Mouse (Mus musculus): ENCODE data around the gene Atp13a3. TPM values are rescaled to one million over a fixed set of nuclear protein-coding genes. Genes with fewer than 3 reads are reported as not detected.
"Not testable (repeated sequence)": the region's sequence is repeated elsewhere in the genome, so short reads cannot be mapped to it uniquely, and the experiment has no call there.

Atp13a3 gene
- polyA plus RNA-seq, 1 experiment from 2014 or later, result 28.3 TPM

DNA sequence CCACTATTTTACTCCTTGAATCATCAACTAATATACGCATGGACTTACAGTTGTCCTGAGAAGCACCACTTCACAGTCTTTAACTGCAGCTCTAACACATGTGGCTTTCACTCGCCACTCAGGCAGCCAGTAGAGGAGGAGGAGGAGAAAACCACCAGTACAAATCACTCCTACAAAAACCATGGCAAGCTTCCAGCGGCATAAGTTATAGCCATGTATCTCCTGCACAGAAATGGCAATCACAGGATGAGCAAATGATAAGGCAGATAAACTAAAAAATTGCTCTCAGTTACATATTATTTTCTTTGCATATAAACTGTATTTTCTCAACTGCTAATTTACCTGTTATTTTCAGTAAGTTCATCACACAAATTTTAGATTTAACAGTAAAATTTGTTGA, 43.2 kb downstream of the Atp13a3 start:
- WGBS, result 82% methylated on average over 3 of the region's 3 CpGs
- Histone ChIP-seq H3K9me3 (ENCODE audit: control insufficient read depth, low read length) (no peaks in the 10 kb centered on the region), H3K36me3 (ENCODE audit: control insufficient read depth, insufficient read depth, low read length) (peaks cover 7% of the 10 kb centered on the region), H3K9ac (ENCODE audit: low read length) (no peak overlapping the region), H3K4me2 (ENCODE audit: low read length) (no peak overlapping the region), H3K4me1 (replicated peaks; ENCODE audit: control insufficient read depth, insufficient read depth, low read length) (no peaks in the 10 kb centered on the region), H3K4me3 (ENCODE audit: low read depth, low read length) (no peak overlapping the region), H3K27ac (ENCODE audit: low read depth) (no peak overlapping the region), H3K27me3 (replicated peaks; ENCODE audit: control insufficient read depth, insufficient read depth, low read length) (no peaks in the 10 kb centered on the region)
- DNase-seq (ENCODE audit: low spot score) (no peak), ATAC-seq (replicated peaks; ENCODE audit: low FRiP score, low TSS enrichment, low read depth) (no peak)

DNA sequence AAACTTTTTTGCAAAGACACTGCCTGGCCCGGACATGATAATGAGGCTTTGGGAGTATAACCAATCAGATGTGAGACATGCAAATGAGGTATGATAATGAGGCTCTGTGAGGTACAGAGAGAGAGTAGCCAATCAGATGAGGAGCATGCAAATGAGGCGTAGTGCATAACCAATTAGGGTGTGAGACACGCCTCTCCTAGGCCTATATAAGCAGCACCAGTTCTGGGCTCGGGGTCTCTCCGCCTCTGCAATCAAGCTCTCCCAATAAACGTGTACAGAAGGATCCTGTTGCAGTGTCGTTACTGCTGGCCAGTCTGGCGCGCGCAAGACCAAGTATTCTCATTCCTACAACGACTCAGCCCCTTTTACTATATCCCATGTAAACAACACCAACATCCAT, 52.3 kb downstream of the Atp13a3 start:
- not testable (repeated sequence) for H3K4me2 ChIP-seq (ENCODE audit: low read length); H3K4me3 ChIP-seq (ENCODE audit: low read depth, low read length); DNase-seq (ENCODE audit: low spot score); H3K27me3 ChIP-seq (replicated peaks; ENCODE audit: control insufficient read depth, insufficient read depth, low read length); H3K27ac ChIP-seq (ENCODE audit: low read depth); ATAC-seq (replicated peaks; ENCODE audit: low FRiP score, low TSS enrichment, low read depth); H3K9me3 ChIP-seq (ENCODE audit: control insufficient read depth, low read length); H3K4me1 ChIP-seq (replicated peaks; ENCODE audit: control insufficient read depth, insufficient read depth, low read length); H3K9ac ChIP-seq (ENCODE audit: low read length)
- 95% methylated on average over 11 of the region's 11 CpGs for WGBS
- H3K36me3 ChIP-seq (ENCODE audit: control insufficient read depth, insufficient read depth, low read length), result peaks cover 59% of the 10 kb centered on the region

DNA sequence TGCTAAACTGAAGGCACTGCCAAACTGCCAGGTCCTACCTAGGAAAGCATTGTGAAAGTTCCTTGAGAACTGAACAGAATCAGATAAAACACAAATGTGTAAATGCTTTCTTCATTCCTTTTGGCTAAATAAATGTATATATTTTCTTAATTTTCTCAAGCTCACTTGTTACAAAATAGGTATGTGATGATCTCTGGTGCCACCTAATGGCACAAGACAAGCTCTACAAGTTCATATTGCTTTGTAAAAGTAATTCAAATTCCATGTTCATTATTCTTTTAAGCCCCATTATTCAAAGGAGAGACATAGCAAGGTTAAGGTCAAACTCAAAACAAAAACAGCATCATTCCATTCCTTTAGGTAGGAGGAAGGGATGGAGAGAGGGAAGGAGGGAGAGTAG, 91.5 kb downstream of the Atp13a3 start:
- peaks cover 17% of the 10 kb centered on the region for H3K27me3 ChIP-seq (replicated peaks; ENCODE audit: control insufficient read depth, insufficient read depth, low read length)
- no peak for ATAC-seq (replicated peaks; ENCODE audit: low FRiP score, low TSS enrichment, low read depth)
- peaks cover 41% of the 10 kb centered on the region; the same call in 1 of the 2 replicates for H3K36me3 ChIP-seq (ENCODE audit: control insufficient read depth, insufficient read depth, low read length)
- no peak overlapping the region for H3K9ac ChIP-seq (ENCODE audit: low read length)
- no peak overlapping the region for H3K27ac ChIP-seq (ENCODE audit: low read depth)
- peaks cover 6% of the 10 kb centered on the region; the same call in 1 of the 2 replicates for H3K4me1 ChIP-seq (replicated peaks; ENCODE audit: control insufficient read depth, insufficient read depth, low read length)
- no peak overlapping the region for H3K4me3 ChIP-seq (ENCODE audit: low read depth, low read length)
- no peak overlapping the region for H3K4me2 ChIP-seq (ENCODE audit: low read length)
- no peak for DNase-seq (ENCODE audit: low spot score)
- H3K9me3 ChIP-seq (ENCODE audit: control insufficient read depth, low read length), result no peaks in the 10 kb centered on the region

DNA sequence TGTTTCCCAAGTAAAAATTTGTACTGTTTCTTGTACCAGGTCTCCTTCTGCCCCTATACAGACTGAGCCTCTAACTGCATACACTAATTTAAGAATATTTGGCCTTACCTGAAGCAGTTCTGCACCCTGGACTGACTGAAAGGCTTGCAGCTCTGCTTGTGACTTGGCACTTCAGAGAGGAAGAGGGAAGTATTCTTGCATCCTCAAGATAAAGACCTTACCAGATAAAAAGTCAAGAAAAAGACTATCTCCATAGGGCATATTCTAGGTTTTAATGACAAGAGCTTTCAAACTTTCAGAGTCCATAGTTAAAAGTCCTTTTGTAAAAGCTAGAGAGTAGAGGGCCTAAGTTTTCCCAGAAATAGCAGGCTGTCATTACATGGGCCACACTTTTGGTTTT, 95.1 kb downstream of the Atp13a3 start, which contains the start of gene Gp5:
Gene Gp5, minus strand, starts transcription at position 133 of the 400 bp plus-strand sequence.
- no peak for DNase-seq (ENCODE audit: low spot score)
- Histone ChIP-seq H3K36me3 (ENCODE audit: control insufficient read depth, insufficient read depth, low read length) (peaks cover 11% of the 10 kb centered on the region; the same call in 1 of the 2 replicates), H3K4me3 (ENCODE audit: low read depth, low read length) (peak within 1 kb of the TSS; percentile 52), H3K27me3 (replicated peaks; ENCODE audit: control insufficient read depth, insufficient read depth, low read length) (peaks cover 46% of the 10 kb centered on the region), H3K27ac (ENCODE audit: low read depth) (no peak within 1 kb of the TSS), H3K9ac (ENCODE audit: low read length) (0 out of 2 replicates have a peak within 1 kb of the TSS, but pooled peaks have one; percentile 7), H3K9me3 (ENCODE audit: control insufficient read depth, low read length) (no peaks in the 10 kb centered on the region), H3K4me2 (ENCODE audit: low read length) (peak within 1 kb of the TSS; percentile 98), H3K4me1 (replicated peaks; ENCODE audit: control insufficient read depth, insufficient read depth, low read length) (peaks cover 12% of the 10 kb centered on the region)
- ATAC-seq (replicated peaks; ENCODE audit: low FRiP score, low TSS enrichment, low read depth), result no peak

DNA sequence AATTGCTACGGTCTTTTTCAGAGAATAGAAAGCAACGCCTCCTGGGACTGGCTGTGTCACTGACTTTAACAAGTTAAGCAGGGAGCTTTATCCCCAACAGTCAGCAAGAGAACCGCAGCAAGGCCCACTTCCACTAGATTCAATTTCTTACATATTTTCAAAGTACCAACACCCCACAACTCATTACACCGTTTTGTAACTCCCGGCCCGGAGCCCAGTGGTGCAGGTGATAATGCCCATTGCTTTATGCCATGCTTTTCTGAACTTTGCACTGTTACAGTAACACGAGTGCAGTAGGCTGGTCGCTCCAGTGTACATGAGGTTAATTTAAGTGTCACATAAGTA, 95.6 kb downstream of the Atp13a3 start:
- ATAC-seq (replicated peaks; ENCODE audit: low FRiP score, low TSS enrichment, low read depth), result no peak
- H3K36me3 ChIP-seq (ENCODE audit: control insufficient read depth, insufficient read depth, low read length), result peaks cover 8% of the 10 kb centered on the region; the same call in 1 of the 2 replicates
- peak overlapping the region; percentile 98; the same call in 1 of the 2 replicates for H3K4me2 ChIP-seq (ENCODE audit: low read length)
- DNase-seq (ENCODE audit: low spot score), result peak; percentile 60
- no peak overlapping the region for H3K27ac ChIP-seq (ENCODE audit: low read depth)
- no peak overlapping the region for H3K4me3 ChIP-seq (ENCODE audit: low read depth, low read length)
- H3K9me3 ChIP-seq (ENCODE audit: control insufficient read depth, low read length), result no peaks in the 10 kb centered on the region
- H3K27me3 ChIP-seq (replicated peaks; ENCODE audit: control insufficient read depth, insufficient read depth, low read length), result peaks cover 46% of the 10 kb centered on the region
- H3K9ac ChIP-seq (ENCODE audit: low read length), result no peak overlapping the region
- H3K4me1 ChIP-seq (replicated peaks; ENCODE audit: control insufficient read depth, insufficient read depth, low read length), result peaks cover 12% of the 10 kb centered on the region
- 64% methylated on average over 8 of the region's 8 CpGs for WGBS

DNA sequence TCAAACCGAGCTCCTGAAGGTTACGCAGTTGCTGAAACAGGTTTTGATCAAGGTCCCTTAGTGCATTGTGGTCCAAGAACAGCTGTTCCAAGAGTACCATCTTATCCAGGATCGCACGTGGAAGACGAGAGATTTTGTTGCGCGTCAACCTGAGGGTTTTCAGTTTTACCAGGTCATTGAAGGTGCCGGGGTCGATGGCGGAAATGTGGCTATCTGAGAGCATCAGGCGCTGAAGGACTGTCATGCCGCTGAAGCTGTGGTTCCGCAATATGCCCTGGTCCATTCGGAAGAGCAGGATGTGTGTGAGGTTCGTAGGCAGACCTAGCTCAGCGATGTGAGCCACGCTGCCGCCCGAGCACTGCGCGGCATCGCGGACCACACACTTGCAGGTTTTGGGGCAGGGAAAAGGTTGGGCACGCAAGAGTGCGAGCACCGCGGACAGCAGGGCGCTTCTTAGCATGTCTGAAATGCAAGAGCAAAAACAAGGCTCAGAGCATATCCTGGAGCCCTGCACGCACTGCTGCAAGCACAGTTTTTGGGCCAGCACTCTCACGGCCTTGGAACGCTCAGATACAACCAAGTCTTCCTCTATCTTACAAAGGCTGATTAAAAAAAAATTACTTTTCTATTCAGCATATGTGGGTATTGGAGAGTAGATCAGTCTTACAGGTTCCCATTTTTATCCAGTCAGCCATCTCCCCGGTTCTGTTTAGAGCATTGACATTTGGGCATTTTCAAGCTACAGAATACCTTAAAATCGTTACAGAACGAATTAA, 96.2 kb downstream of the Atp13a3 start:
- ATAC-seq (replicated peaks; ENCODE audit: low FRiP score, low TSS enrichment, low read depth), result no peak; the same call in 1 of the 2 replicates
- H3K4me1 ChIP-seq (replicated peaks; ENCODE audit: control insufficient read depth, insufficient read depth, low read length), result peaks cover 12% of the 10 kb centered on the region
- H3K27ac ChIP-seq (ENCODE audit: low read depth), result no peak overlapping the region
- H3K4me2 ChIP-seq (ENCODE audit: low read length), result peak overlapping the region; percentile 98
- 0 out of 2 replicates have a peak, but pooled peaks cover 3% of the 10 kb centered on the region for H3K36me3 ChIP-seq (ENCODE audit: control insufficient read depth, insufficient read depth, low read length)
- peak; percentile 73 for DNase-seq (ENCODE audit: low spot score)
- no peaks in the 10 kb centered on the region for H3K9me3 ChIP-seq (ENCODE audit: control insufficient read depth, low read length)
- H3K4me3 ChIP-seq (ENCODE audit: low read depth, low read length), result peak overlapping the region; percentile 52
- H3K27me3 ChIP-seq (replicated peaks; ENCODE audit: control insufficient read depth, insufficient read depth, low read length), result peaks cover 46% of the 10 kb centered on the region
- 0 out of 2 replicates have a peak overlapping the region, but pooled peaks have one; percentile 7 for H3K9ac ChIP-seq (ENCODE audit: low read length)
- 4% methylated on average over 34 of the region's 34 CpGs for WGBS

DNA sequence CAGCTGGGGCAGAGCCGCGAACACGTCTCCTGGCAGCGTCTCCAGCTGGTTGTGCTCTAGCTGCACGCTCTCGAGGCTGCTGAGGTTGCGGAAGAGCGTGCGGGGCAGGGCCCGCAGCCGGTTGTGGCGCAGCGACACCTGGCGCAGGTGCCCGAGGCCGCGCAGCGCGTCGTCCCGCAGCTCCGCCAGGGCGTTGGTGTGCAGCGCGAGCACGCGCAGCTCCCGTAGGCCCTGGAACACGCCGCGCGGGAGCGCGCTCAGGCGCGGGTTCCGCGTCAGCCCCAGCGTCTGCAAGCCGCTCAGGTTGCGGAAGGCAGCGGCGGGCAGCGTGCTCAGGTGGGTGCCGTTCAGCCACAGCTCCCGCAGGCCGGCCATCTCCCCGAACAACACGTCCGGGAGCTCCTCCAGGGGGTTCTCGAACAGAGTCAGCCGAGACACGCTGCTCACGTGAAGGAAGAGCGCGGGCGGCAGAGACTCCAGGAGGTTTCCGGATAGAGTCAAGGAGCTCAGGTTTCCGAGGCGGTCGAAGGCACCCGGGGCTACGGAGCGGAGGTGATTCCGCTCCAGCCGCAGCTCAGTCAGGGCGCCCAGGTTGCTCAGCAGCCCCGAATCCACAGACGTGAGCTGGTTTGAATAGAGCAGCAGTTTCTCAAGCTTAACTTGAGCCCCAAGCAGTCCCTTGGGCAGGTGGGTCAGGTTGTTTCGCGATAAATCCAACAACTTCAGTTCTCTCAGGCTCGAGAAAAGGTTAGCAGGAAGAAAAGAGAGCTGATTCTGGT, 97.0 kb downstream of the Atp13a3 start:
- H3K27me3 ChIP-seq (replicated peaks; ENCODE audit: control insufficient read depth, insufficient read depth, low read length), result peaks cover 46% of the 10 kb centered on the region
- H3K36me3 ChIP-seq (ENCODE audit: control insufficient read depth, insufficient read depth, low read length), result no peaks in the 10 kb centered on the region
- peak; percentile 67 for ATAC-seq (replicated peaks; ENCODE audit: low FRiP score, low TSS enrichment, low read depth)
- WGBS, result under 1% methylated on average over 72 of the region's 72 CpGs
- peak; percentile 84 for DNase-seq (ENCODE audit: low spot score)
- peak overlapping the region; percentile 98 for H3K4me2 ChIP-seq (ENCODE audit: low read length)
- peak overlapping the region; percentile 52 for H3K4me3 ChIP-seq (ENCODE audit: low read depth, low read length)
- H3K4me1 ChIP-seq (replicated peaks; ENCODE audit: control insufficient read depth, insufficient read depth, low read length), result peaks cover 12% of the 10 kb centered on the region
- H3K9me3 ChIP-seq (ENCODE audit: control insufficient read depth, low read length), result no peaks in the 10 kb centered on the region
- H3K27ac ChIP-seq (ENCODE audit: low read depth), result no peak overlapping the region
- H3K9ac ChIP-seq (ENCODE audit: low read length), result peak overlapping the region; percentile 38

DNA sequence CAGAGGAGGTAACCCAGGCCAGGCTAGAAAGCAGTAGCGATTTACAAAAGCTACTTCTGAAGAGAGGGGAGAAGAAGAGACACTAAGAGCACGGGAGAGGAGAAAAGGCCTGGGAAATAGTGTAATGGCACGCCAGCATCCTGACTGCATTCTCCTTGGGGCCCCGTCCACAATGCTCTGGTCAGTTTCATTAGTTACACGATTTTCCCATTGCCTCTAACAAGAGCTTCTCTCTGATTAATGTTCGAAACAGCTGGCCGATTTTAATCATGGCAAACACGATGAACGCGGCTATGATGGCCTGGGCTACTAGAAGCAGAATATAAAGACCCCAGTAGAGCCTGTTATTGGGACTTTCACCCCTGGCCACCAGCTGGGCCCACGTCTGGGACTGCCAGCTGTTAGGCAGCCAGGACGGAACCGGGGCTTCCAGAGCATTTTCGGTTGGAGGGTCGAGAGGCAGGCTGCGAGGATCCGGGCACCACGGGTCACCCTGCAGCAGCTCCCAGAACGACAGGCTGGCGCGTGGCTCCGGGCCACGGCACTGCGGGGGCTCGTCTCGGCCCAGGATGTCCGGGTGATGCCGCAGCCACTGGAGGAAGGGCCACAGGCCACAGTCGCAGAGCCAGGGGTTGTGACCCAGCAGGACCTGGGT, 97.7 kb downstream of the Atp13a3 start:
- H3K4me3 ChIP-seq (ENCODE audit: low read depth, low read length), result peak overlapping the region; percentile 52
- DNase-seq (ENCODE audit: low spot score), result no peak
- no peaks in the 10 kb centered on the region for H3K9me3 ChIP-seq (ENCODE audit: control insufficient read depth, low read length)
- ATAC-seq (replicated peaks; ENCODE audit: low FRiP score, low TSS enrichment, low read depth), result no peak
- no peaks in the 10 kb centered on the region for H3K36me3 ChIP-seq (ENCODE audit: control insufficient read depth, insufficient read depth, low read length)
- peak overlapping the region; percentile 98 for H3K4me2 ChIP-seq (ENCODE audit: low read length)
- peaks cover 46% of the 10 kb centered on the region for H3K27me3 ChIP-seq (replicated peaks; ENCODE audit: control insufficient read depth, insufficient read depth, low read length)
- H3K27ac ChIP-seq (ENCODE audit: low read depth), result no peak overlapping the region
- peak overlapping the region; percentile 38 for H3K9ac ChIP-seq (ENCODE audit: low read length)
- H3K4me1 ChIP-seq (replicated peaks; ENCODE audit: control insufficient read depth, insufficient read depth, low read length), result peaks cover 12% of the 10 kb centered on the region
- 16% methylated on average over 26 of the region's 29 CpGs for WGBS
